Mouse (Mus musculus): ENCODE measurements at regions not wholly inside any gene's neighbourhood (a gene's known extent, or its start where the extent isn't known, plus 50 kb on each side); places are given as distances from the start of the nearest gene placed in this dataset.

DNA sequence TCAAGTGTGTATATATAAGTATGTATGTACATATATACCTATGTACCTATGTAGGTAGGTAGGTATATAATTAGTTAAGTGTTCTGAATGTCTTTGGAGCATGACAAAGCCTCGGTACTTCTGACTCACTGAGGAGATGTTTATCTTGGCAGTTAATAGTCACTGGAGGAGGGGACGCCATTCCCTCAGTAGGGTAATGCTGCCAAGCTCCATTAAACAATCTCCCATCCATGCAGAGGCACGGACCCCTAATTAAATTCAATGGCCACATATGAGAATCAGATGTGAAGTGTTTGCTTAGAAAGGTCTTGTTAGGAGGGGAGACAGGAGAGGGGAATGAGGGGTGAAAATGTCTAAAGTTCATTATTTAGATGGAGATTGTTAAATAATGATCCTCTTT is 99.3 kb downstream of the Fasl start:
- TF ChIP-seq CTCF (IDR thresholded peaks at IDR 0.05; ENCODE audit: borderline replicate concordance, extremely low read depth, insufficient read depth, insufficient read length), result no peak
- TF ChIP-seq POLR2A (IDR thresholded peaks at IDR 0.05; ENCODE audit: borderline replicate concordance, extremely low read depth, insufficient read depth, insufficient read length, poor library complexity, severe bottlenecking), result no peak

All from brain, embryonic 14.5 days (tissue).